Mouse (Mus musculus) stomach, embryonic 15.5 days (tissue): ENCODE results near the gene Mapk7. TPM values are rescaled to one million over a fixed set of nuclear protein-coding genes. Genes with fewer than 3 reads are reported as not detected.

Source experiments
- ATAC-seq: fragments of 200-750 bp; cut with Nextera tagmentation; 2 replicates; pipeline ENCODE4 v1.8.0; 2017; ENCODE audit warnings: low read depth, moderate number of reproducible peaks, moderate TSS enrichment; ENCODE audit not compliant: insufficient read depth, low FRiP score
- H3K27ac ChIP-seq: fragments of 300-500 bp; sonication (generic); 2 replicates; pipeline ENCODE4 v1.5.1; 2015; ENCODE audit warnings: mild to moderate bottlenecking, inconsistent platforms
- H3K27me3 ChIP-seq: fragments of 300-500 bp; sonication (generic); replicated peaks from 2 replicates; pipeline ENCODE4 v1.6.1; 2015; ENCODE audit warnings: inconsistent platforms
- H3K36me3 ChIP-seq: fragments of 300-500 bp; sonication (generic); 2 replicates; pipeline ENCODE4 v1.6.1; 2015; ENCODE audit warnings: inconsistent platforms
- H3K4me1 ChIP-seq: fragments of 300-500 bp; sonication (generic); 2 replicates; pipeline ENCODE4 v1.6.1; 2015; ENCODE audit warnings: inconsistent platforms
- H3K4me2 ChIP-seq: fragments of 300-500 bp; sonication (generic); 2 replicates; pipeline ENCODE4 v1.6.1; 2015; ENCODE audit warnings: mild to moderate bottlenecking, inconsistent platforms
- H3K4me3 ChIP-seq: fragments of 300-500 bp; sonication (generic); replicated peaks from 2 replicates; pipeline ENCODE4 v1.5.1; 2015; ENCODE audit warnings: inconsistent platforms
- H3K9ac ChIP-seq: fragments of 300-500 bp; sonication (generic); 2 replicates; pipeline ENCODE4 v1.6.1; 2015; ENCODE audit warnings: inconsistent platforms
- H3K9me3 ChIP-seq: fragments of 300-500 bp; sonication (generic); 2 replicates; pipeline ENCODE4 v1.6.1; 2016; ENCODE audit warnings: inconsistent platforms
- WGBS: fragments of 180-500 bp; shearing (Covaris S2); methylation state at CpG from one replicate; pipeline ENCODE4 v1.1.7; 2015; 5-methylcytosine and 5-hydroxymethylcytosine counted together
- polyA plus RNA-seq: library from polyadenylated mRNA; unstranded; fragments of >200 nt; fragmentation: Nextera tagmentation; extraction: Ambion mirVana; gene quantifications from 2 replicates; pipeline ENCODE4 v1.2.1, GENCODE M21; 2015

Gene Mapk7
- polyA plus RNA-seq, 1 experiment from 2014 or later: 47.1 TPM

DNA sequence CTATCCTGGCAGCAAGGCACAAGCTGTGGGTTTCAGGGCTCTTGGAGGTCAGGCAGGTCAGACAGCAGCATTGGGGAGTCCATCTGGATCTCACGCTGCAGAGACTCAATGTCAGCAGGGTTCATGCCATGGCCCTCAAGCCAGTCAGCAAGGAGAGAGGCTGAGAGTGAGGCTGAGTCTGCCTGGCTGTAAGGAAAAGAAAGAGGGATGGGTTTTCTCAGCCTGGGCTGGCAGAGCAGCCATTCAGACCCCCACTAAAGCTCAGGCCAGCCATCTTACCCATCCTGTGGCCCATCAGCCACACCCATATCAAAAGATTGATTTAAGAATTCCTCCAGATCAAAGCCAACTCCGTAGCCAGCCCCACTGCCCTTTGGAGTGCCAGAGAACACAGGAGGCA, 5.1 kb downstream of the Mapk7 start:
- WGBS: 84% methylated on average over 2 of the region's 2 CpGs
- no peaks in the 10 kb centered on the region for H3K9me3 ChIP-seq
- H3K4me3 ChIP-seq: no peak overlapping the region
- peaks cover 39% of the 10 kb centered on the region for H3K4me1 ChIP-seq
- no peak overlapping the region for H3K4me2 ChIP-seq
- no peaks in the 10 kb centered on the region for H3K27me3 ChIP-seq
- no peak for ATAC-seq
- no peak overlapping the region for H3K9ac ChIP-seq
- H3K36me3 ChIP-seq: peaks cover 38% of the 10 kb centered on the region
- no peak overlapping the region for H3K27ac ChIP-seq

DNA sequence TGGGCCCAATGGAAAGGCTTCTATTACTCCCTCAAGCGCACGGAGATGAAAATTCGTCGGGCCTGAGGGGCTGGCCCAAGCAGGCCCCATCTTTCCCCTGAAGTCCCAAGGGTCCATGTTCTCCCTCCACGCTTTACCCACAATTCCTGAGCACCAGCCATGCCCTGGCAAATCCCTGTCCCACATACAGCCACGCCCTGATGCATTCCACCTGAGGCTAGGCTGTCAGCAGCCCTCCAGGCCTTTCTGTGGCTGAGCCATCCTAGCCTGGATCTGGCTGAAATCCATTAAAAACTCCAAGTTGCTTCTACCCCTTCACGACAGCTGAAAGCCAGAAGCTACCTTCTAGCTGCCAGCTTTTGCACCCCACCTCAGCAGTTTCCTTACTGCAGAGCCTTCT, 6.3 kb downstream of the Mapk7 start:
- Histone ChIP-seq H3K9ac (no peak overlapping the region), H3K9me3 (no peaks in the 10 kb centered on the region), H3K4me2 (peak overlapping the region; percentile 57), H3K4me3 (no peak overlapping the region), H3K27ac (peak overlapping the region; percentile 97), H3K4me1 (peaks cover 45% of the 10 kb centered on the region), H3K27me3 (no peaks in the 10 kb centered on the region), H3K36me3 (peaks cover 38% of the 10 kb centered on the region)
- WGBS: 86% methylated on average over 7 of the region's 7 CpGs
- no peak for ATAC-seq

DNA sequence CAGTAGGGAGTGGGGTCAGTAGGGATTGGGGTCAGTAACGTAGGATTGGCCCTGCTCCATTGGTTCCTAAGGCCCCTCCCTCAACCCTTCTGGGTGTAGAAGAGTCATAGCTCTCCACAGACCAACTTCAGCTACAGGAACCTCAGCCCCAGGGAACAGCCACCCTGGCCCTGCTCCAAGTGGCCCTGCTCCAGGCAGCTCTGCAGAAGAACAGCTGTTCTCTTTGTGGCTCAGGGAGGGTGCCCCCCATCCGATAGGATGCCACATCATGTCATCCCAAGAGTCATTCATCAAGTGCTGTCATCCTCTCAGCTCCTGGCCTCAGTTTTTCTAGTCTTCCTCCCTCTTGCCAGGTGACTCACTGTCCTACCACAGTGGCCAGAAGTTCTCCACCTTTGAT, 6.8 kb downstream of the Mapk7 start:
- whole genome bisulfite sequencing: 40% methylated on average over 2 of the region's 2 CpGs

DNA sequence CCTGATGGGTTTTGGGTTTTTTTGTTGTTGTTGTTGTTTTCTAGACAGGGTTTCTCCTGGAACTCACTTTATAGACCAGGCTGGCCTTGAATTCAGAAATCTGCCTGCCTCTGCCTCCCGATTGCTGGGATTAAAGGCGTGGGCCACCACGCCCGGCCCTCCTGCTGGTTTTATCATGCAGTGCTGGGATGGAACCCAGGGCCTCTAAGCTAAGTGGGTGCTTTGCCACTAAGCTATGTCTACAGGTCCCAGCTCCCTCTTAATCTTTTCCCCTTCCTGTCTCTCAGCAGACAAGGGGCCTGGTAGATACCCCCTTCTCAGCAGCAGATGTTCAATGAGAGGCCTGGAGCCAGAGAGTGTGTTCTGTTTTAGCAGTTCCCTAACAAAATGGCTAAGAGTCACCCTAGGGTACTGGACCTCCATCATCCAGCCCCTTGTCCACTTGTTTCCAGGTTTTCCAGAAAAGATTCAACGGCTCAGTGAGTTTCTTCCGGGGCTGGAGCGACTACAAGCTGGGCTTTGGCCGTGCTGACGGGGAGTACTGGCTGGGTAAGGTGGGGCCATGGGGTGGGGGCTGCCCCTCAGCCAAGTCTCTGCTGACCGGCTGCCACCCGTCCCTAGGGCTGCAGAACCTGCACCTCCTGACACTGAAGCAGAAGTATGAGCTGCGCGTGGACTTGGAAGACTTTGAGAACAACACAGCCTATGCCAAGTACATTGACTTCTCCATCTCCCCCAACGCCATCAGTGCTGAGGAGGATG, 7.6 kb downstream of the Mapk7 start:
- peak overlapping the region; percentile 45 for H3K4me3 ChIP-seq
- peak overlapping the region; percentile 97 for H3K27ac ChIP-seq
- peaks cover 38% of the 10 kb centered on the region for H3K36me3 ChIP-seq
- no peaks in the 10 kb centered on the region for H3K27me3 ChIP-seq
- H3K4me1 ChIP-seq: peaks cover 42% of the 10 kb centered on the region
- 0 out of 2 replicates have a peak overlapping the region, but pooled peaks have one; percentile 16 for H3K9ac ChIP-seq
- no peak for ATAC-seq
- WGBS: 75% methylated on average over 14 of the region's 14 CpGs
- H3K9me3 ChIP-seq: no peaks in the 10 kb centered on the region
- peak overlapping the region; percentile 57 for H3K4me2 ChIP-seq

More for the DNA sequence above, 6.8 kb downstream of the Mapk7 start:
- H3K9ac ChIP-seq: no peak overlapping the region
- no peaks in the 10 kb centered on the region for H3K9me3 ChIP-seq
- H3K36me3 ChIP-seq: peaks cover 38% of the 10 kb centered on the region
- no peak; the same call in 1 of the 2 replicates for ATAC-seq
- peak overlapping the region; percentile 45; the same call in 1 of the 2 replicates for H3K4me3 ChIP-seq
- no peaks in the 10 kb centered on the region for H3K27me3 ChIP-seq
- H3K4me1 ChIP-seq: peaks cover 39% of the 10 kb centered on the region
- peak overlapping the region; percentile 57 for H3K4me2 ChIP-seq
- H3K27ac ChIP-seq: peak overlapping the region; percentile 97

DNA sequence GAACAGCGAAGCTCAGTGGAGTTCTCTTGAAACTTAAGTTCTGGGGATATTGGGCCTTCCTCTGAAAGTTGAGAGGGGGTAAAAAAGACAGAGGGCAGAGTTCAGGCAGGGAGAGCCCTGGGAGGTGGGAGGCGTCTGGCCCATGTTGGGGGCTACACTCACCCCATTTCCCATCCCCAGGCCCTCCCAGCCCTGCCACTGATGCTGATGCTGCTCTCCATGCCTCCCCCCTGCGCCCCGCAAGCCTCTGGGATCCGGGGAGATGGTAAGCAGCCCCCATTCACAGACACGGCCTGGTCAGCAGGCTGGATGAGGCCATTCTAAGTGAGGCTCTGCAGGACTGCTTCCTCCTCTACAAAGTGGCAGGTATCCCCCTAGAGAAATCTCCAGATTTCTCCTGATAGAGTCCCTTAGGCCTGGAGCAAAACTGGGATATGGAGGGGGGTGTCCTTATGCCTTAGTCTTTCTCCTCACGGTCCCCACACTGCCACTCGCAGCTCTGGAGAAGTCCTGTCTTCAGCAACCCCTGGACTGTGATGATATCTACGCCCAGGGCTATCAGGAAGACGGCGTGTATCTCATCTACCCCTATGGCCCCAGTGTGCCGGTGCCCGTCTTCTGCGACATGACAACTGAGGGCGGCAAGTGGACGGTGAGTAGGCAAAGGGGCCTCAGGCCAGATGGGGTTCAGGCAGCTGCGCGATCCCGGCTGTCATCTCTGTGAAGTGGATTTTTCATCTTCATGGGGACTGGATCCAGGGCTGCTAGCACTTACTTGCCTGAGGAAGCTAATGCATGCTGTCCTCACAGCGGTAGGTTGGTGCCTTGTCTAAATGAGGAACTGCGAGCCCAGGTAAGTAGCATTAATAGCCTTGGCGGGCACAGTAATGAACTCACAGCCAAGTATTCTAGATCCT, 8.4 kb downstream of the Mapk7 start:
- no peak for ATAC-seq
- H3K9ac ChIP-seq: peak overlapping the region; percentile 29
- peak overlapping the region; percentile 97 for H3K27ac ChIP-seq
- peak overlapping the region; percentile 45 for H3K4me3 ChIP-seq
- H3K4me2 ChIP-seq: peak overlapping the region; percentile 57
- H3K27me3 ChIP-seq: no peaks in the 10 kb centered on the region
- H3K36me3 ChIP-seq: peaks cover 29% of the 10 kb centered on the region; the same call in 1 of the 2 replicates
- peaks cover 42% of the 10 kb centered on the region for H3K4me1 ChIP-seq
- WGBS: 42% methylated on average over 22 of the region's 22 CpGs
- H3K9me3 ChIP-seq: no peaks in the 10 kb centered on the region

- H3K9ac ChIP-seq: peak within 1 kb of the TSS; percentile 29
- H3K9me3 ChIP-seq: no peaks in the 10 kb centered on the region
- 18% methylated on average over 20 of the region's 20 CpGs for WGBS
- H3K4me1 ChIP-seq: peaks cover 42% of the 10 kb centered on the region
- peak within 1 kb of the TSS; percentile 45 for H3K4me3 ChIP-seq
- ATAC-seq: peak; percentile 82
- peak within 1 kb of the TSS; percentile 97 for H3K27ac ChIP-seq
- H3K4me2 ChIP-seq: peak within 1 kb of the TSS; percentile 57
- H3K27me3 ChIP-seq: no peaks in the 10 kb centered on the region
- H3K36me3 ChIP-seq: peaks cover 21% of the 10 kb centered on the region; the same call in 1 of the 2 replicates
Observed at GRCm38 (mm10) chr11:61484613-61485540, 9.3 kb downstream of the Mapk7 start, which contains the start of gene Mfap4. TSS of gene Mfap4 (plus strand) at chr11:61485431.

- no peaks in the 10 kb centered on the region for H3K27me3 ChIP-seq
- H3K9me3 ChIP-seq: no peaks in the 10 kb centered on the region
- no peak for ATAC-seq
- WGBS: 27% methylated on average over 10 of the region's 10 CpGs
- peaks cover 17% of the 10 kb centered on the region; the same call in 1 of the 2 replicates for H3K36me3 ChIP-seq
- no peak overlapping the region for H3K9ac ChIP-seq
- peaks cover 41% of the 10 kb centered on the region for H3K4me1 ChIP-seq
- peak overlapping the region; percentile 8; the same call in 1 of the 2 replicates for H3K4me3 ChIP-seq
- peak overlapping the region; percentile 44 for H3K4me2 ChIP-seq
- peak overlapping the region; percentile 97 for H3K27ac ChIP-seq
Observed at GRCm38 (mm10) chr11:61484256-61484612, 10.0 kb downstream of the Mapk7 start.

- Histone ChIP-seq H3K4me2 (no peak overlapping the region), H3K4me1 (peaks cover 34% of the 10 kb centered on the region), H3K36me3 (peaks cover 9% of the 10 kb centered on the region; the same call in 1 of the 2 replicates), H3K27ac (peak overlapping the region; percentile 97; the same call in 1 of the 2 replicates), H3K4me3 (no peak overlapping the region), H3K9me3 (no peaks in the 10 kb centered on the region), H3K9ac (no peak overlapping the region), H3K27me3 (no peaks in the 10 kb centered on the region)
- ATAC-seq: no peak
- 78% methylated on average over 13 of the region's 13 CpGs for WGBS
Observed at GRCm38 (mm10) chr11:61483226-61483845, 10.9 kb downstream of the Mapk7 start.

- no peaks in the 10 kb centered on the region for H3K9me3 ChIP-seq
- no peak for ATAC-seq
- no peaks in the 10 kb centered on the region for H3K27me3 ChIP-seq
- H3K36me3 ChIP-seq: no peaks in the 10 kb centered on the region
- 45% methylated on average over 9 of the region's 9 CpGs for WGBS
- H3K27ac ChIP-seq: no peak overlapping the region
- peaks cover 32% of the 10 kb centered on the region for H3K4me1 ChIP-seq
- no peak overlapping the region for H3K4me3 ChIP-seq
- H3K9ac ChIP-seq: no peak overlapping the region
- no peak overlapping the region for H3K4me2 ChIP-seq
Observed at GRCm38 (mm10) chr11:61481239-61482090, 12.7 kb downstream of the Mapk7 start.

DNA sequence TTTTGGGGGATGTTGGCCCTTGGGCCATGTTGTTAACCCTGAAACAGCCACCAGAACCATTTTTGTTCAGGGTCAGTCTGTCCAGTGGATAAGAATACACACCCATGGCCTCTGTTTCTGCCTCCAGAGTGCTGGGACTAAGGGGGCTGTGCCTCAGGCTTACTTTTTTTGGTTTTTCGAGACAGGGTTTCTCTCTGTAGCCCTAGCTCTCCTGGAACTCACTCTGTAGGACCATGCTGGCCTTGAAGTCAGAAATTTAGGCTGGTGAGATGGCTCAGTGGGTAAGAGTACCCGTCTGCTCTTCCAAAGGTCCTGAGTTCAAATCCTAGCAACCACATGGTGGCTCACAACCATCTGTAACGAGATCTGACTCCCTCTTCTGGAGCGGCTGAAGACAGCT, 15.4 kb downstream of the Mapk7 start:
- WGBS: 82% methylated on average over 4 of the region's 4 CpGs
- peaks cover 22% of the 10 kb centered on the region for H3K4me1 ChIP-seq
- no peak overlapping the region for H3K4me3 ChIP-seq
- no peak overlapping the region for H3K27ac ChIP-seq
- no peaks in the 10 kb centered on the region for H3K27me3 ChIP-seq
- no peak overlapping the region for H3K4me2 ChIP-seq
- no peak overlapping the region for H3K9ac ChIP-seq
- no peak for ATAC-seq
- no peaks in the 10 kb centered on the region for H3K9me3 ChIP-seq
- H3K36me3 ChIP-seq: no peaks in the 10 kb centered on the region
